Mouse (Mus musculus): Measurements from ENCODE around the gene Arhgef19.

Gene Arhgef19

DNA sequence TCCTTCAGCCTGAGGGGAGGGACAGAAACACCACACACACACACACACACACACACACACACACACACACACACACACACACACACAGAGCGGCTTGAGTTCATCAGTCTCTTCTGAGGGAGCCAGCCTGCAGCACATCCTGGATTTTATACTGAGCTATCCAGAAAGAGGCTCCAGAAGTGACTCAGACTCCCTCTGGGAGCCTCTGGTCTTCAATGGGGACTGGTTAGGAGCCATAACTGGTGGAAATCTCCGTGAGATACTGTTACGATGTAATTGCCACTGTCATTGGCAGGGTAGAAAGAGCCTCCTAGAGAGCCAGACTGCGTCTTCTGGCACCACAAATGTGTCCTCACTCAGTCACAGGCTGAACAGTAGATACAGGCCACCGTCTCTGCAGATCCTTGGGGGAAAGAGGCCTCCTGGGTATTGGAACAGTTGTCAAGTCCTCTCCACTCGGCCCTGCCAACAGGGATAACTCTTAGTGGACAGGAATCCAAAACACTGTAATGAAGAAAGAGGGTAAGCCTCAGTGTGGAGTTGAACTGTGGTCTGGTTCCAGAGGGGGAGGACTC, 3.7 kb upstream of the Arhgef19 start:
- in situ Hi-C loops (cut with MboI, MseI) = no loop called here

GRCm38 (mm10) chr4:141236856-141237255, 2.4 kb upstream of the Arhgef19 start:
- in situ Hi-C loops (cut with MboI, MseI) = no loop called here

DNA sequence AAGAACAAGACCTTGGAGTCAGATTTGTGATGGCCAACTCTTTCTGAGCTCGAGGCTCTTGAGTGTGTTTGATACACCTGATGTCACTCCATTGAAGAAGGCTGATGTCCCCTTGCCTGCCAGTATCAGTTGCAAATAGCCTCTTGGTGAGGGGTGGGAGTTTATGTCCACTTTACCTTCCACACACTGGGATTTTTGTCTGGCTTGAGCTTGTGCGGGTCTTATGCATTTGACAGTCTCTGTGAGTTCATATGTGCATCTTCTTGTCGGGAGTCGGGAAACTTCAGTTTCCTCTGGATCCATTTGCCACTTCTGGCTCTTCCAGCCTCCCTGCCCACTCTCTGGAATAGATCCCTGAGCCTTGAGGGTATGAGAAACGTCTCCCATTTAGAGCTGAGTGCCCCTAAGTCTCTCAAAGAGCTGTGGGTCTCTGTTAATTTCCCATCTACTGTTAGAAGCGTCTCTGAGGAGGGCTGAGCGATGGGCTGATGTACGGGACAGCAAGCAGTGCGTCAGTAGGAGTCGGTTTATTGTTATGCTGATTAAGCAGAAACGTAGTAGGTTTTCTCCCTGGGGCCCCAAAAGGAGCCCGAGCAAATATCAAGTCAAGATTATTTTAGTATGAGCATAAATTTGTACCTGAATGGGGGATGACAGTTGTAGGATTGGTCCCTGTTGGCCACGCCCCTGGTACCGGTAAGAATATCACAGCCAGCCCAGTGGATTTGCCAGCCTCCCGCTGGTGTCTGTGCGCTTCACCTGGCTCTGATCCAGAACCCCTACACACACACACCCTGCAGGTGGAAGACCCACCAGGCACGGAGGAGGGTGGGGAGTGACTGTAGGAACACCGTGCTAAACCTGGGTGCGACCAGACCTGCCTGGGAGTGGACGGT, 559 bp upstream of the Arhgef19 start:
- in situ Hi-C loops (cut with MboI, MseI) = no loop called here

GRCm38 (mm10) chr4:141240617-141241016, 1.3 kb downstream of the Arhgef19 start:
- in situ Hi-C loops (cut with MboI, MseI) = no loop called here

- in situ Hi-C loops (cut with MboI, MseI) = no loop called here
Observed at GRCm38 (mm10) chr4:141241861-141242260, 2.6 kb downstream of the Arhgef19 start.

DNA sequence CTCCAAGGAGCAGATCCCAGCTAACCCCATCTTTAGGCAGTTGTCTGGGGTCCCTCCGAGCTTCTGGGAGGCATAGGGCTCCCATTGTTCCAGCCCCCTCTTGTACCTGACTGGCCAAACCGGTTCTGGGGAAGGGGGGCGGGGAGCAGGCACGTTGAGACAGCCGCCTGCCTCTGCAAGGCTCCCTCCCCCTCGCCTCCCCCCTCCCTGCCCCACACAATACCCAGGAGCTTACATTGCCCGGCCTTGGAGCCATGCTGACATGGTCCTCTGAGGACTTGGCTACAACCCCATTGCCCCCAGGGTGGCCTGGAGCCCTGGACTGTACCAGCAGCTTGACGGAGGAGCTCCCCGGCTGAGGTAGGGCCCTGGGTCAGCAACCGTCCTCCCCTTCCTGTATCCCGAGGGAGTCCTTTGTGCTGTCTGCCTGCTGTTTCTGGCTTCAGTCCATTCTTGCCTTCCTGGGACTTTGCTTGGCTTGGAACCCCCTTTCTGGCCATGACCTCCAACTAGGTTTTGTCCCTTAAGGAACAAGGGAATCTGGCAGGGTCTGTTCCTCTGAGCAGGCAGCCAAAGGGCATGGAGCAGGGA, 3.4 kb downstream of the Arhgef19 start:
- in situ Hi-C loops (cut with MboI, MseI) = no loop called here

DNA sequence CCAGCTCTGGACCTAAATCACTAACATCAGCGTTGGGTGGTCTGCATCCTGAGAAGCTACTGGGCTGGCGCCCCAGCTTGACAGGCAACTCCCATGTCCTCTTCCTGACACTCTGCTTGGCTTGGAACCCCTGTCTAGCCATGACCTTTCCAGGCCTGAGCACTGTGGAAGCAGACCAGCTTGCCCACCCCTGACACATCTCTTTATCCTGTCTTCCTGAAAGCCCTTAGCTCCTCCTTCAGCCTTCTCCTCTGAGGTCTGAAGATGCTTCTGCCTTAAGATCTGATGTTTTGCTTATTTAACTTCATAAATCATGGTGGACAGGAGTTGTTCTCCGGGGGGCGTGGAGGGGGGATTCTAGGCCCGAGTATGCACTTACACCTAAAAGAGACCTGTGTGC, 4.3 kb downstream of the Arhgef19 start:
- in situ Hi-C loops (cut with MboI, MseI) = no loop called here

DNA sequence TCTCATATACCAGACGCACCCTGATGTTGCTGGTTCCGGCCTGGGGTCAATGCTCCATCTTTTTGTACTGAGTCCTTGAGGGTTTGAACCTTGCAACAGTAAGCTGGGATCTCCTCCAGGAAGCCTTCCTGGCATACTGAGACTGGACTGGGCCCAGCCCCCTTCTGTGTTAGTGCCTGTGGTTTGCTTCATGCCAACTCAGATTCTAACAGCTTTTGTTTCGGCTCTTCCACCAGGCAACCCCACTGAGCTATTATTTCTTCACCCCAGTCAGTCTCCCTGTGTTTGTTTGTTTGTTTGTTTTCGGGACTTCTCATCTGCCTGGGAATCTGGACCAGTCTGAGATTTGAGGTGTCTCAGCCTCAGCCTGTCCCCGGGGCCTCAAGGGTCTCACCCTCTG, 5.1 kb downstream of the Arhgef19 start:
- in situ Hi-C loops (cut with MboI, MseI) = no loop called here

- in situ Hi-C loops (cut with MboI, MseI) = no loop called here
Observed at GRCm38 (mm10) chr4:141244931-141245425, 5.7 kb downstream of the Arhgef19 start.

- in situ Hi-C loops (cut with MboI, MseI) = no loop called here
Observed at GRCm38 (mm10) chr4:141246089-141246997, 7.0 kb downstream of the Arhgef19 start.

- in situ Hi-C loops (cut with MboI, MseI) = no loop called here
Observed at GRCm38 (mm10) chr4:141246998-141247350, 7.7 kb downstream of the Arhgef19 start.

DNA sequence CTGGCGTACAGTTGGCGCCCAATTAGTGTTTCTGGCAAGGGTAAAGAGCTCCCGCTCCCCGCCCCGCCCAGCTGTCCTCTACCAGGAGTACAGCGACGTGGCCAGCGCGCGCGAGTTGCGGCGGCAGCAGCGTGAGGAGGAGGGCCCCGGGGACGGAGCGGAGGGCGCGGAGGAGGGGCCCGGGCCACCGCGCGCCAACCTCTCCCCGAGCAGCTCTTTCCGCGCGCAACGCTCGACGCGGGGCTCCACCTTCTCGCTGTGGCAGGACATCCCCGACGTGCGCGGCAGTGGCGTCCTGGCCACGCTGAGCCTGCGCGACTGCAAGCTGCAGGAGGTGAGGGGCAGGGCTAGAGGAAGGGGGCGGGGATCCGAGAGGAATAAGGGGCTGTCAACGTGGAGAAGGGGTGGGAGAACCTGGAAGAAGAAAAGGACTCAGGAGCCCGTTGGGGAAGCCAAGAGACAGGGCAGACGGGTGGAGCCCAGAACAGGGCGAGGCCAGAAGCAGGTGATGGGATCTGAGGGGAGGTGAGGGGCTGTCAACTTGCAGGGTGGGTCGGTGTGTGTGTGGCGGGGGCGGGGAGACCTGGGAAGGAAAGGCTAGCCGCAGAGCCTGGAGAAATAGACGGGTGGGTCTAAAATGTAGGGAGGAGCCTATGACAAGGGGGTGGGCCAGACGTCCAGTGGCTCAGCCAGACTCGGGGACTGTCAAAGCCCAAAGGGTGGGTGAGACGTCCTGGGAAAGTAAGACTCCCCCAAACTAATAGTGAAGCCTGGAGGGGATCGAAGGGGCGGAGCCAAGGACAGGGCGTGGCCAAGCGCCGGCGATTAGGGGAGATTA, 8.7 kb downstream of the Arhgef19 start:
- in situ Hi-C loops (cut with MboI, MseI) = no loop called here

DNA sequence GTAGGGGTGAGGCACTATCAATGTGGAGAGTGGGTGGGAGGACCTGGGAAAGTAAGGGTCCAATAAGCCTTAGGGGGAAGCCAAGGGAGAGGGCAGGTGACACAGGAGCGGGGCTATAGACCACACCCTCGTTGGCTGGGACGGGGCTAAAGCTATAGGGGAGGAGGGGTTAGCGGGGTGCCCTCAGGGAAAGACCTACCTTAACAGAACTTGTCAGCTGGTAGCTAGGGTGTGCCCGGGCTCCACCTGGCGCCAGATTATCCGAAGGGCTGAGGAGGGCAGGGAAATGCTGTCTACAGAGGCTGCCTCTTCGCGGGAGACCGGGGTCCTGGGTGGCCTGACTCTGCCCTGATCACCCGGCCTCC, 9.3 kb downstream of the Arhgef19 start:
- in situ Hi-C loops (cut with MboI, MseI) = no loop called here

GRCm38 (mm10) chr4:141249383-141249782, 10.1 kb downstream of the Arhgef19 start:
- in situ Hi-C loops (cut with MboI, MseI) = no loop called here

- in situ Hi-C loops (cut with MboI, MseI) = no loop called here
Observed at GRCm38 (mm10) chr4:141251071-141251470, 11.8 kb downstream of the Arhgef19 start.

DNA sequence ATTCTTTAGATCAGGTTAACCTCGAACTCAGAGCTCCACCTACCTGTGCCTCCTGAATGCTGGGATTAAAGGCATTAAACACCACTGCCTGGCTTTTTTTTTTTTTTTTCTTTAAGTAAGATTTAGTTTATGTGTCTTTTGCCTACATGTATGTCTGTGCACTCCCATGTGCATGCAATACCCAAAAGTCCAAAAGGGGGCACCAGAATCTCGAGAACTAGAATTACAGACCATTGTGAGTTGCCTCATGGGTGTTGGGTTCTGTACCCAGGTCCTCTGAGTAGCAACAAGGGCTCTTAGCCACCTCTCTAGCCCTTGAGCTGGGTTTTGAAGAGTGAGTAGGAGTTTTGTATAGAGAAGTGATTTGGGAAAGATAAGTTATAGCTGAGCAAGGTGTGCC, 13.3 kb downstream of the Arhgef19 start:
- in situ Hi-C loops (cut with MboI, MseI) = no loop called here

GRCm38 (mm10) chr4:141254234-141254633, 14.9 kb downstream of the Arhgef19 start:
- in situ Hi-C loops (cut with MboI, MseI) = no loop called here

- in situ Hi-C loops (cut with MboI, MseI) = no loop called here
Observed at GRCm38 (mm10) chr4:141257440-141257839, 18.1 kb downstream of the Arhgef19 start.

GRCm38 (mm10) chr4:141259413-141259812, 20.1 kb downstream of the Arhgef19 start:
- in situ Hi-C loops (cut with MboI, MseI) = no loop called here

- in situ Hi-C loops (cut with MboI, MseI) = no loop called here
Observed at GRCm38 (mm10) chr4:141260007-141260723, 20.9 kb downstream of the Arhgef19 start.
